10 mouse cellular contexts compared by ENCODE assay signal in the genomic region with DNA sequence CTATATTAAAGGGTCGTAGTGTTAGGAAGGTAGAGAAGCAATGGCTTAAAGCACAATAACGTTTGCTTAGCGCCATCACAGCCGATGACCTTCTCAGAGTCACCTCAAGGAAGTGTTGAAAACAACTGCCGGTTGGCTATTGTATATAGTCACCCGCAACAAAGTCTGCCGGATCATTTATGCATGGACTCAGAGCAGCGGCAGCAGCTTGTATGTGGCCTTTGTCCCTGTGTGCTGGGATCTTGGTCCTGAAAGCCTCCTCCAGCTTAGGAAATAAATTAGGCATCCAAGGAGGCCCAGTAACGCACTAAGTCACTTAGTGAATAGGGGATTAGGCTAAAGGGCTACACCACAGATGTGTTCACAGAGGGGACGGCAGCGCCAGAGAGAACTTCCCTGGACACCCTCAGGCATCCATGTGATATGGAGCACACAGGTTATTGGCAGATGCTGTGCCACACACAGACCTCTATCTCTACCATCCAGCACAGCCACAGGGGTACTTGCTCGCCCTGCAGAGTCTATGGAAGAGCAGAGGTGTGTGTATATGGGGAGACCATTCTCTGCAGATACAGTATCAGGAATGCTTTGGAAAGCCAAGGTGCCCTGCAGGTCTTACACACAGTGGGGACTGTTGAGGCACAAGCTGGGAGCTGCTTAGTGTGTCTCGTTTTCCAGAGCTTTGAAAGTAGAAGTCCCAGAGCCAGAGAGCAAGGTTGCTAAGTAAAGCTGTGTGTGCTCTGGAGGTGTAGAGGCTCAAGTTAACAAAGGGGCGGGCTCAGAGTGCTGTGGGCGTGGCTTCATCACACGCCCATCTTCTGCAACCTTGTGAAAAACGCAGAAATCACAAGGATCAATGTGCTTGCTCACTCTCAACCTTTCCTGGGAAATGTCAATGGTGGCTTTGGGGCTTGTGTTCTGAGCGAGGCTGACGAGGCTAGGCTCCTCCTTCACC. TPM values are rescaled to one million over a fixed set of nuclear protein-coding genes. Genes with fewer than 3 reads are reported as not detected.
DNase-seq lines count a peak whose midpoint lies in the region; ATAC-seq and TF ChIP-seq lines count a peak whose summit lies in the region.
"Had no signal": no experiment of that assay in that cellular context is flagged by ENCODE, and none has a peak within 500 bp of the region (broad histone marks: within the 10 kb centered on the region; RNA-seq: fewer than 3 reads in every experiment).

No protein-coding gene starts in this region.

- peak overlapping the region; percentile 69 for H3K27ac ChIP-seq in forebrain, embryonic 10.5 days
- no peak overlapping the region for H3K27ac ChIP-seq in forebrain, embryonic 15.5 days (replicated peaks)
- H3K27ac ChIP-seq in midbrain, embryonic 10.5 days (replicated peaks), result peak overlapping the region; percentile 83
- no peak overlapping the region for H3K27ac ChIP-seq in midbrain, postnatal 0 days (ENCODE audit: low read depth, low read length)
- no peak overlapping the region for H3K27ac ChIP-seq in limb, embryonic 15.5 days
- H3K27ac ChIP-seq in stomach, embryonic 14.5 days (ENCODE audit: low read length), result peak overlapping the region; percentile 49; the same call in 1 of the 2 replicates

- H3K9me3 ChIP-seq in forebrain, embryonic 10.5 days, result no peaks in the 10 kb centered on the region
- H3K9me3 ChIP-seq in forebrain, embryonic 15.5 days, result no peaks in the 10 kb centered on the region
- H3K9me3 ChIP-seq in midbrain, embryonic 10.5 days (replicated peaks), result no peaks in the 10 kb centered on the region
- no peaks in the 10 kb centered on the region for H3K9me3 ChIP-seq in midbrain, postnatal 0 days (ENCODE audit: low read length)
- no peaks in the 10 kb centered on the region for H3K9me3 ChIP-seq in limb, embryonic 15.5 days
- H3K9me3 ChIP-seq in stomach, embryonic 14.5 days (ENCODE audit: control insufficient read depth, low read depth, low read length), result no peaks in the 10 kb centered on the region

- TF ChIP-seq CTCF in midbrain, postnatal 0 days (IDR thresholded peaks at IDR 0.05), result no peak

- ATAC-seq in forebrain, embryonic 15.5 days (replicated peaks), result no peak; the same call in 1 of the 2 replicates
- no peak for ATAC-seq in midbrain, postnatal 0 days (ENCODE audit: low FRiP score)
- peak; percentile 45; the same call in 1 of the 2 replicates for ATAC-seq in limb, embryonic 15.5 days (ENCODE audit: insufficient number of reproducible peaks, low FRiP score, low TSS enrichment, low read depth)
- peak; percentile 29; the same call in 1 of the 2 replicates for ATAC-seq in stomach, embryonic 14.5 days (ENCODE audit: insufficient number of reproducible peaks, insufficient read depth, low FRiP score, low read depth)

- H3K9ac ChIP-seq in forebrain, embryonic 15.5 days (replicated peaks), result no peak overlapping the region
- no peak overlapping the region for H3K9ac ChIP-seq in midbrain, postnatal 0 days (replicated peaks; ENCODE audit: low read length, poor library complexity, severe bottlenecking)
- no peak overlapping the region for H3K9ac ChIP-seq in limb, embryonic 15.5 days
- no peak overlapping the region for H3K9ac ChIP-seq in stomach, embryonic 14.5 days (replicated peaks; ENCODE audit: low read depth, low read length)

- peak overlapping the region; percentile 3; the same call in 1 of the 2 replicates for H3K4me3 ChIP-seq in forebrain, embryonic 10.5 days
- H3K4me3 ChIP-seq in forebrain, embryonic 15.5 days, result no peak overlapping the region
- peak overlapping the region; percentile 18 for H3K4me3 ChIP-seq in midbrain, embryonic 10.5 days
- no peak overlapping the region for H3K4me3 ChIP-seq in midbrain, postnatal 0 days (ENCODE audit: low read depth, low read length)
- no peak overlapping the region for H3K4me3 ChIP-seq in limb, embryonic 15.5 days
- H3K4me3 ChIP-seq in stomach, embryonic 14.5 days (ENCODE audit: low read depth, low read length), result no peak overlapping the region
- H3K4me3 ChIP-seq: erythroblast, embryonic 14.5 days had no signal

- 26% methylated on average over 19 of the region's 19 CpGs for WGBS in forebrain, embryonic 10.5 days
- WGBS in forebrain, embryonic 15.5 days, result 13% methylated on average over 19 of the region's 19 CpGs
- WGBS in midbrain, embryonic 10.5 days, result 26% methylated on average over 19 of the region's 19 CpGs
- 28% methylated on average over 19 of the region's 19 CpGs for WGBS in midbrain, postnatal 0 days
- 55% methylated on average over 19 of the region's 19 CpGs for WGBS in limb, embryonic 15.5 days
- WGBS in stomach, embryonic 14.5 days, result 48% methylated on average over 19 of the region's 19 CpGs

- no peak overlapping the region for H3K4me2 ChIP-seq in forebrain, embryonic 15.5 days (replicated peaks)
- no peak overlapping the region for H3K4me2 ChIP-seq in midbrain, postnatal 0 days (ENCODE audit: low read depth, low read length, poor library complexity, severe bottlenecking)
- H3K4me2 ChIP-seq in limb, embryonic 15.5 days, result no peak overlapping the region
- H3K4me2 ChIP-seq in stomach, embryonic 14.5 days (replicated peaks; ENCODE audit: low read depth, low read length), result no peak overlapping the region

- peaks cover 86% of the 10 kb centered on the region for H3K27me3 ChIP-seq in forebrain, embryonic 10.5 days (ENCODE audit: poor library complexity, severe bottlenecking)
- H3K27me3 ChIP-seq in forebrain, embryonic 15.5 days, result no peaks in the 10 kb centered on the region
- H3K27me3 ChIP-seq in midbrain, embryonic 10.5 days (ENCODE audit: low read depth, poor library complexity, severe bottlenecking), result no peaks in the 10 kb centered on the region
- H3K27me3 ChIP-seq in midbrain, postnatal 0 days (ENCODE audit: insufficient read depth, low read length), result no peaks in the 10 kb centered on the region
- H3K27me3 ChIP-seq in limb, embryonic 15.5 days, result no peaks in the 10 kb centered on the region
- H3K27me3 ChIP-seq in stomach, embryonic 14.5 days (ENCODE audit: control insufficient read depth, insufficient read depth, low read length), result no peaks in the 10 kb centered on the region

- H3K4me1 ChIP-seq in forebrain, embryonic 10.5 days, result peaks cover 51% of the 10 kb centered on the region
- H3K4me1 ChIP-seq in forebrain, embryonic 15.5 days, result peaks cover 14% of the 10 kb centered on the region
- H3K4me1 ChIP-seq in midbrain, embryonic 10.5 days, result peaks cover 46% of the 10 kb centered on the region
- H3K4me1 ChIP-seq in midbrain, postnatal 0 days (ENCODE audit: insufficient read depth, low read length), result no peaks in the 10 kb centered on the region
- peaks cover 31% of the 10 kb centered on the region for H3K4me1 ChIP-seq in limb, embryonic 15.5 days
- H3K4me1 ChIP-seq in stomach, embryonic 14.5 days (ENCODE audit: control insufficient read depth, insufficient read depth, low read length), result peaks cover 4% of the 10 kb centered on the region

- no peaks in the 10 kb centered on the region for H3K36me3 ChIP-seq in forebrain, embryonic 10.5 days (replicated peaks)
- no peaks in the 10 kb centered on the region for H3K36me3 ChIP-seq in forebrain, embryonic 15.5 days
- no peaks in the 10 kb centered on the region for H3K36me3 ChIP-seq in midbrain, embryonic 10.5 days
- no peaks in the 10 kb centered on the region for H3K36me3 ChIP-seq in midbrain, postnatal 0 days (ENCODE audit: insufficient read depth, low read length)
- no peaks in the 10 kb centered on the region for H3K36me3 ChIP-seq in limb, embryonic 15.5 days
- no peaks in the 10 kb centered on the region for H3K36me3 ChIP-seq in stomach, embryonic 14.5 days (ENCODE audit: control insufficient read depth, insufficient read depth, low read length)

- DNase-seq in forebrain, embryonic 10.5 days (ENCODE audit: extremely low spot score, low spot score), result peak; percentile 51
- DNase-seq in midbrain, embryonic 10.5 days (ENCODE audit: low spot score), result peak; percentile 61
- DNase-seq in midbrain, postnatal 0 days (ENCODE audit: low spot score), result no peak
- DNase-seq in right cerebral cortex, postnatal 4 days, result no peak
- DNase-seq in cerebellum, postnatal 25 days, result no peak
- DNase-seq: heart, postnatal 36 days had no signal

RNA-seq across cellular contexts. Expression of a gene that starts 34.7 kb away (rescaled TPM):
- polyA plus RNA-seq in forebrain, embryonic 10.5 days (2016; fragmentation: Nextera tagmentation; extraction: Ambion mirVana), result 0.53 and 0.62 TPM in 2 replicates
- polyA plus RNA-seq in forebrain, embryonic 15.5 days (2015; fragmentation: Nextera tagmentation; extraction: Ambion mirVana), result 0.64 and 0.90 TPM in 2 replicates
- polyA plus RNA-seq in midbrain, embryonic 10.5 days (2016; fragmentation: Nextera tagmentation; extraction: Ambion mirVana), result 0.67 and 0.73 TPM in 2 replicates
- total RNA-seq in midbrain, postnatal 0 days (2014; rRNA removed), result 0.33 and 0.85 TPM in 2 replicates
- 0.13 and 0.16 TPM in 2 replicates for polyA plus RNA-seq in midbrain, postnatal 0 days (2015; fragmentation: Nextera tagmentation; extraction: Ambion mirVana)
- 2.6 and 3.4 TPM in 2 replicates for polyA plus RNA-seq in limb, embryonic 15.5 days (2015; fragmentation: Nextera tagmentation; extraction: Ambion mirVana)
- polyA plus RNA-seq in stomach, embryonic 14.5 days (2014; fragmentation: Nextera tagmentation; extraction: Ambion mirVana), result 3.5 and 4.5 TPM in 2 replicates
- polyA plus RNA-seq: erythroblast, embryonic 14.5 days had no signal

Comparison
In these comparisons a context has a peak if more than half of its experiments do, and no peak if none do; other contexts are left out.
1. DNase-seq: peak in forebrain, embryonic 10.5 days (single experiment) and midbrain, embryonic 10.5 days (single experiment); none in midbrain, postnatal 0 days (single experiment), right cerebral cortex, postnatal 4 days (single experiment) and cerebellum, postnatal 25 days (0 of 2).
2. H3K27ac ChIP-seq: peak in forebrain, embryonic 10.5 days (single experiment), midbrain, embryonic 10.5 days (single experiment) and stomach, embryonic 14.5 days (single experiment); none in forebrain, embryonic 15.5 days (single experiment), midbrain, postnatal 0 days (single experiment) and limb, embryonic 15.5 days (single experiment).
3. H3K4me3 ChIP-seq: peak in forebrain, embryonic 10.5 days (single experiment) and midbrain, embryonic 10.5 days (single experiment); none in forebrain, embryonic 15.5 days (single experiment), midbrain, postnatal 0 days (single experiment), limb, embryonic 15.5 days (single experiment) and stomach, embryonic 14.5 days (single experiment).
4. ATAC-seq: peak in limb, embryonic 15.5 days (single experiment) and stomach, embryonic 14.5 days (single experiment); none in forebrain, embryonic 15.5 days (single experiment) and midbrain, postnatal 0 days (single experiment).